8 mouse cellular contexts compared by ENCODE assay signal in the genomic region with DNA sequence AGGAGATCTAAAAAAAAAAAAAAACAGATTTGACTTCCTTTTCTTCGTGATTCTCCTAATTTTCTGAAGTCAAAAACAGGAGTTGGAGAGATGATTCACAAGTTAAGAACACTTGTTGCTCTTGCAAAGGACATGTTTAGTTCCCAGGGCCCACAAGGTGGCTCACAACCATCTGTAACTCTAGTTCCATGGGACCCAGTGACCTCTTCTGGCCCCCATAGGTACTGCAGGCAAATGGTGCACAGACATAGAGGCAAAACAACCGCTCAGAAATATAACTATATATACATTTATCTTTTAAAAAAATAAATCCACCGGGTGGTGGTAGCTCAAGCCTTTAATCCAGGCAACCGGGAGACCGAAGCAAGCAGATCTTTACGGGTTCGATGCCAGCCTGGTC. TPM values are rescaled to one million over a fixed set of nuclear protein-coding genes. Genes with fewer than 3 reads are reported as not detected.
DNase-seq lines count a peak whose midpoint lies in the region; ATAC-seq and TF ChIP-seq lines count a peak whose summit lies in the region.

No protein-coding gene starts in this region.

- ATAC-seq in embryonic facial prominence, embryonic 12.5 days (ENCODE audit: insufficient number of reproducible peaks, insufficient read depth, low FRiP score, low TSS enrichment), result no peak
- no peak for ATAC-seq in heart, embryonic 12.5 days (ENCODE audit: insufficient number of reproducible peaks, low FRiP score)
- ATAC-seq in kidney, embryonic 16.5 days (ENCODE audit: low FRiP score, low TSS enrichment), result no peak
- ATAC-seq in neural tube, embryonic 12.5 days (ENCODE audit: low FRiP score, low read depth), result no peak

- H3K27ac ChIP-seq in CH12.LX (ENCODE audit: insufficient read depth, low read depth), result no peak overlapping the region
- H3K27ac ChIP-seq in embryonic facial prominence, embryonic 12.5 days, result no peak overlapping the region
- H3K27ac ChIP-seq in heart, embryonic 12.5 days (ENCODE audit: poor library complexity, severe bottlenecking), result no peak overlapping the region
- no peak overlapping the region for H3K27ac ChIP-seq in kidney, embryonic 16.5 days (ENCODE audit: low read length)
- H3K27ac ChIP-seq in neural tube, embryonic 12.5 days, result no peak overlapping the region

- TF ChIP-seq POLR2A in CH12.LX (IDR thresholded peaks at IDR 0.05; ENCODE audit: low read depth, low read length), result no peak

- peaks cover 0 to 7% of the 10 kb centered on the region in 2 experiments; a peak in 2 of 4 replicates for H3K4me1 ChIP-seq in CH12.LX (ENCODE audit: control insufficient read depth in 1 of 2, insufficient read depth in 2 of 2)
- peaks cover 5% of the 10 kb centered on the region; the same call in 1 of the 2 replicates for H3K4me1 ChIP-seq in embryonic facial prominence, embryonic 12.5 days
- H3K4me1 ChIP-seq in heart, embryonic 12.5 days (replicated peaks), result peaks cover 4% of the 10 kb centered on the region; the same call in 1 of the 2 replicates
- peaks cover 4% of the 10 kb centered on the region; the same call in 1 of the 2 replicates for H3K4me1 ChIP-seq in kidney, embryonic 16.5 days (ENCODE audit: insufficient read depth, low read length)
- H3K4me1 ChIP-seq in neural tube, embryonic 12.5 days, result peaks cover 5% of the 10 kb centered on the region

- peak; percentile 89 for DNase-seq in CH12.LX (ENCODE audit: extremely low read depth)
- DNase-seq in adrenal gland, adult 8-10 months, result peak; percentile 10
- peak; percentile 34 to 51 for DNase-seq in lung, adult 18-20 months
- DNase-seq in thymus, adult 18-20 months, result peak; percentile 33 to 52

- H3K4me3 ChIP-seq in CH12.LX (replicated peaks in 1 of 3; ENCODE audit: low read depth in 2 of 3, low read length in 2 of 3, poor library complexity in 1 of 3), result peak overlapping the region in 1 of 3 experiments; percentile 81
- H3K4me3 ChIP-seq in embryonic facial prominence, embryonic 12.5 days, result peak overlapping the region; percentile 26
- peak overlapping the region; percentile 31; the same call in 1 of the 2 replicates for H3K4me3 ChIP-seq in heart, embryonic 12.5 days
- peak overlapping the region; percentile 23; the same call in 1 of the 2 replicates for H3K4me3 ChIP-seq in kidney, embryonic 16.5 days (ENCODE audit: low read length)
- no peak overlapping the region for H3K4me3 ChIP-seq in neural tube, embryonic 12.5 days

- WGBS in embryonic facial prominence, embryonic 12.5 days, result 26% methylated on average over 7 of the region's 7 CpGs
- WGBS in heart, embryonic 12.5 days, result 25% methylated on average over 7 of the region's 7 CpGs
- WGBS in kidney, embryonic 16.5 days, result 26% methylated on average over 7 of the region's 7 CpGs
- 24% methylated on average over 7 of the region's 7 CpGs for WGBS in neural tube, embryonic 12.5 days

- H3K9me3 ChIP-seq in CH12.LX (replicated peaks; ENCODE audit: low read length), result no peaks in the 10 kb centered on the region
- no peaks in the 10 kb centered on the region for H3K9me3 ChIP-seq in embryonic facial prominence, embryonic 12.5 days
- H3K9me3 ChIP-seq in heart, embryonic 12.5 days (replicated peaks), result no peaks in the 10 kb centered on the region
- H3K9me3 ChIP-seq in kidney, embryonic 16.5 days (ENCODE audit: low read length), result no peaks in the 10 kb centered on the region
- no peaks in the 10 kb centered on the region for H3K9me3 ChIP-seq in neural tube, embryonic 12.5 days

- H3K27me3 ChIP-seq in CH12.LX (replicated peaks), result no peaks in the 10 kb centered on the region
- H3K27me3 ChIP-seq in embryonic facial prominence, embryonic 12.5 days, result no peaks in the 10 kb centered on the region
- no peaks in the 10 kb centered on the region for H3K27me3 ChIP-seq in heart, embryonic 12.5 days (replicated peaks)
- no peaks in the 10 kb centered on the region for H3K27me3 ChIP-seq in kidney, embryonic 16.5 days (ENCODE audit: insufficient read depth, low read length)
- no peaks in the 10 kb centered on the region for H3K27me3 ChIP-seq in neural tube, embryonic 12.5 days (replicated peaks)

- TF ChIP-seq EP300 in CH12.LX (IDR thresholded peaks at IDR 0.05; ENCODE audit: low read length), result no peak

- H3K9ac ChIP-seq in CH12.LX (ENCODE audit: insufficient read depth, low read depth), result peak overlapping the region; percentile 81; the same call in 1 of the 2 replicates
- H3K9ac ChIP-seq in embryonic facial prominence, embryonic 12.5 days, result no peak overlapping the region
- H3K9ac ChIP-seq in heart, embryonic 12.5 days, result no peak overlapping the region
- no peak overlapping the region for H3K9ac ChIP-seq in kidney, embryonic 16.5 days (replicated peaks; ENCODE audit: low read length)
- H3K9ac ChIP-seq in neural tube, embryonic 12.5 days, result no peak overlapping the region

- TF ChIP-seq RAD21 in CH12.LX (IDR thresholded peaks at IDR 0.05; ENCODE audit: low read depth, low read length), result peak; percentile 53

- dilution Hi-C loops in CH12.LX (cut with MboI; ENCODE audit: extremely low pct_ligation_motif_present, extremely low pct_unique_long_range_greater_than_20kb, low sequenced_read_pairs), result no loop called here

- TF ChIP-seq CTCF in CH12.LX (conservative IDR thresholded peaks at IDR 0.05 in 1 of 2, IDR thresholded peaks at IDR 0.05 in 1 of 2; ENCODE audit: low read depth in 2 of 2, low read length in 2 of 2), result peak; percentile 50 to 98; a peak in 3 of 4 replicates

- H3K36me3 ChIP-seq in CH12.LX (replicated peaks in 1 of 2; ENCODE audit: control insufficient read depth in 1 of 2, insufficient read depth in 1 of 2, low read length in 1 of 2), result peaks cover 22 to 33% of the 10 kb centered on the region in 2 experiments
- peaks cover 24% of the 10 kb centered on the region; the same call in 1 of the 2 replicates for H3K36me3 ChIP-seq in embryonic facial prominence, embryonic 12.5 days
- H3K36me3 ChIP-seq in heart, embryonic 12.5 days, result peaks cover 33% of the 10 kb centered on the region
- H3K36me3 ChIP-seq in kidney, embryonic 16.5 days (ENCODE audit: insufficient read depth, low read length), result peaks cover 21% of the 10 kb centered on the region
- peaks cover 30% of the 10 kb centered on the region for H3K36me3 ChIP-seq in neural tube, embryonic 12.5 days

- peak overlapping the region; percentile 95 for H3K4me2 ChIP-seq in CH12.LX (ENCODE audit: insufficient read depth, low read depth, poor library complexity, severe bottlenecking)
- peak overlapping the region; percentile 62 for H3K4me2 ChIP-seq in embryonic facial prominence, embryonic 12.5 days (replicated peaks)
- peak overlapping the region; percentile 54 for H3K4me2 ChIP-seq in heart, embryonic 12.5 days
- peak overlapping the region; percentile 44 for H3K4me2 ChIP-seq in kidney, embryonic 16.5 days (replicated peaks; ENCODE audit: low read depth, low read length)
- H3K4me2 ChIP-seq in neural tube, embryonic 12.5 days (replicated peaks), result peak overlapping the region; percentile 66

- in situ Hi-C loops in CH12.LX (cut with MboI; ENCODE audit: low pct_ligation_motif_present, low pct_unique_long_range_greater_than_20kb, low sequenced_read_pairs), result no loop called here

- H3K79me2 ChIP-seq in CH12.LX (replicated peaks; ENCODE audit: control insufficient read depth, extremely low read depth, insufficient read depth, poor library complexity, severe bottlenecking), result peaks cover 30% of the 10 kb centered on the region

TF ChIP-seq in CH12.LX, 34 proteins besides CTCF, POLR2A, EP300 and RAD21:
- TF ChIP-seq NELFE (IDR thresholded peaks at IDR 0.05; ENCODE audit: low read depth, low read length) (peak; percentile 37; the same call in 1 of the 2 replicates), SMC3 (IDR thresholded peaks at IDR 0.05; ENCODE audit: low read depth, low read length) (peak; percentile 50), UBTF (IDR thresholded peaks at IDR 0.05; ENCODE audit: low read depth, low read length) (no peak)

RNA-seq across cellular contexts. Expression of gene Wdr70, which starts 1.2 kb away (rescaled TPM):
- 20.9 and 21.9 TPM in 2 replicates for total RNA-seq in CH12.LX (2012; rRNA removed)
- 21.7 and 23.6 TPM in 2 replicates for total RNA-seq in CH12.LX (2014; rRNA removed)
- 37.1 and 38.5 TPM in 2 replicates for polyA plus RNA-seq in CH12.LX (2012; ENCODE audit: insufficient read length, low read depth)
- 10 to 100 TPM; 29.5 to 35.0 (median 33.9) TPM for total RNA-seq in adrenal gland, adult 8-10 months (2022)
- polyA plus RNA-seq in embryonic facial prominence, embryonic 12.5 days (2016; fragmentation: Nextera tagmentation; extraction: Ambion mirVana), result 64.1 and 69.4 TPM in 2 replicates
- polyA plus RNA-seq in heart, embryonic 12.5 days (2016; fragmentation: Nextera tagmentation; extraction: Ambion mirVana), result 40.5 and 43.4 TPM in 2 replicates
- 60.2 and 60.5 TPM in 2 replicates for polyA plus RNA-seq in kidney, embryonic 16.5 days (2015; fragmentation: Nextera tagmentation; extraction: Ambion mirVana)
- polyA plus RNA-seq in neural tube, embryonic 12.5 days (2016; fragmentation: Nextera tagmentation; extraction: Ambion mirVana), result 63.5 and 69.6 TPM in 2 replicates

RNA-seq across cellular contexts. Expression of gene Nup155, which starts 11.2 kb away (rescaled TPM):
- total RNA-seq in CH12.LX (2012; rRNA removed) (42.3 and 48.2 TPM in 2 replicates), CH12.LX (2014; rRNA removed) (45.0 and 48.8 TPM in 2 replicates)
- 36.9 and 37.4 TPM in 2 replicates for polyA plus RNA-seq in CH12.LX (2012; ENCODE audit: insufficient read length, low read depth)
- 10 to 100 TPM; 18.0 to 28.3 (median 21.8) TPM for total RNA-seq in adrenal gland, adult 8-10 months (2022)
- polyA plus RNA-seq in embryonic facial prominence, embryonic 12.5 days (2016; fragmentation: Nextera tagmentation; extraction: Ambion mirVana), result 26.0 and 26.8 TPM in 2 replicates
- 18.0 and 18.7 TPM in 2 replicates for polyA plus RNA-seq in heart, embryonic 12.5 days (2016; fragmentation: Nextera tagmentation; extraction: Ambion mirVana)
- polyA plus RNA-seq in kidney, embryonic 16.5 days (2015; fragmentation: Nextera tagmentation; extraction: Ambion mirVana), result 19.4 and 20.0 TPM in 2 replicates
- polyA plus RNA-seq in neural tube, embryonic 12.5 days (2016; fragmentation: Nextera tagmentation; extraction: Ambion mirVana), result 19.0 and 20.1 TPM in 2 replicates

Comparison
In these comparisons a context has a peak if more than half of its experiments do, and no peak if none do; other contexts are left out.
1. DNase-seq: peak in every context shown above with its lines; median percentile 89 in CH12.LX; 42 in lung, adult 18-20 months; 42 in thymus, adult 18-20 months; 10 in adrenal gland, adult 8-10 months.
2. H3K4me2 ChIP-seq: peak in every context shown above with its lines; median percentile 95 in CH12.LX; 66 in neural tube, embryonic 12.5 days; 62 in embryonic facial prominence, embryonic 12.5 days; 54 in heart, embryonic 12.5 days; 44 in kidney, embryonic 16.5 days.